In genomic region chr11:69935137-69935879, GRCm38 (mm10) we compare ENCODE assay signal across 9 mouse cellular contexts. TPM values are rescaled to one million over a fixed set of nuclear protein-coding genes. Genes with fewer than 3 reads are reported as not detected.
A peak's percentile ranks its signal among the peaks of the same experiment; 100 is the strongest.
DNase-seq lines count a peak whose midpoint lies in the region; ATAC-seq and TF ChIP-seq lines count a peak whose summit lies in the region.
"Had no signal": no experiment of that assay in that cellular context is flagged by ENCODE, and none has a peak within 500 bp of the region (broad histone marks: within the 10 kb centered on the region; RNA-seq: fewer than 3 reads in every experiment).

TSS of gene Ybx2 (plus strand) at chr11:69935796.

- peaks cover 6% of the 10 kb centered on the region; the same call in 1 of the 2 replicates for H3K4me1 ChIP-seq in lung, embryonic 14.5 days (ENCODE audit: insufficient read depth)
- H3K4me1 ChIP-seq in olfactory bulb, adult 2 months (ENCODE audit: control insufficient read depth, insufficient read depth, low read length), result peaks cover 17% of the 10 kb centered on the region
- peaks cover 39% of the 10 kb centered on the region for H3K4me1 ChIP-seq in thymus, adult 2 months (replicated peaks; ENCODE audit: control insufficient read depth, insufficient read depth, low read length)

- peak within 1 kb of the TSS; percentile 99 for H3K4me2 ChIP-seq in lung, embryonic 14.5 days

- peak; percentile 80 for DNase-seq in MN1 (ENCODE audit: low spot score)
- peak; percentile 87 for DNase-seq in cerebellum, adult 8-10 months
- DNase-seq in forelimb bud, embryonic 11.5 days (ENCODE audit: low read depth, low spot score), result peak; percentile 92
- DNase-seq in heart, postnatal 36 days, result peak; percentile 82 to 85
- peak; percentile 85 to 88 for DNase-seq in layer of hippocampus, adult 2 months (ENCODE audit: low spot score in 2 of 2)
- DNase-seq in lung, embryonic 14.5 days, result peak; percentile 88
- DNase-seq in thymus, adult 2 months, result peak; percentile 92

- 2% methylated on average over 35 of the region's 62 CpGs for WGBS in lung, embryonic 14.5 days
- 2% methylated on average over 62 of the region's 62 CpGs for WGBS in olfactory bulb, adult 2 months
- 2% methylated on average over 62 of the region's 62 CpGs for WGBS in thymus, adult 2 months

- H3K9ac ChIP-seq in lung, embryonic 14.5 days, result peak within 1 kb of the TSS; percentile 58

- no peaks in the 10 kb centered on the region for H3K36me3 ChIP-seq in lung, embryonic 14.5 days (ENCODE audit: insufficient read depth)
- no peaks in the 10 kb centered on the region for H3K36me3 ChIP-seq in thymus, adult 2 months (ENCODE audit: control insufficient read depth, insufficient read depth, low read length)

- no peaks in the 10 kb centered on the region for H3K9me3 ChIP-seq in lung, embryonic 14.5 days (ENCODE audit: low read depth, low read length)

- H3K4me3 ChIP-seq in layer of hippocampus, adult 2 months, result peak within 1 kb of the TSS; percentile 51
- H3K4me3 ChIP-seq in lung, embryonic 14.5 days (ENCODE audit: low read depth, low read length), result peak within 1 kb of the TSS; percentile 54
- peak within 1 kb of the TSS; percentile 48 for H3K4me3 ChIP-seq in olfactory bulb, adult 2 months (ENCODE audit: insufficient read depth, low read depth, low read length)
- H3K4me3 ChIP-seq in thymus, adult 2 months (ENCODE audit: control insufficient read depth, insufficient read depth, low read length), result peak within 1 kb of the TSS; percentile 50

- no peak for TF ChIP-seq CTCF in layer of hippocampus, adult 2 months (conservative IDR thresholded peaks at IDR 0.05)
- no peak for TF ChIP-seq CTCF in lung, embryonic 14.5 days (IDR thresholded peaks at IDR 0.05; ENCODE audit: low read depth)
- no peak for TF ChIP-seq CTCF in olfactory bulb, adult 2 months (IDR thresholded peaks at IDR 0.05; ENCODE audit: insufficient read depth, low read depth, low read length)
- no peak for TF ChIP-seq CTCF in thymus, adult 2 months (IDR thresholded peaks at IDR 0.05; ENCODE audit: borderline replicate concordance, control insufficient read depth, extremely low read depth, insufficient read depth, low read length, poor library complexity)

- intact Hi-C loops in heart, postnatal 36 days (cut with DNase I), result loop anchor here (2.0 to 10.0 kb wide), 2 partner anchors 79 to 279 kb away; partner anchors contain the start of genes Acadvl and Slc16a11

- H3K27me3 ChIP-seq in lung, embryonic 14.5 days (ENCODE audit: insufficient read depth, low read length), result peaks cover 28% of the 10 kb centered on the region
- H3K27me3 ChIP-seq in thymus, adult 2 months (ENCODE audit: control insufficient read depth, insufficient read depth, low read length), result no peaks in the 10 kb centered on the region

- H3K27ac ChIP-seq in layer of hippocampus, adult 2 months, result no peak within 1 kb of the TSS
- H3K27ac ChIP-seq in lung, embryonic 14.5 days (ENCODE audit: low read depth), result peak within 1 kb of the TSS; percentile 24; the same call in 1 of the 2 replicates
- H3K27ac ChIP-seq in olfactory bulb, adult 2 months (ENCODE audit: insufficient read depth, low read depth, low read length), result no peak within 1 kb of the TSS
- no peak within 1 kb of the TSS for H3K27ac ChIP-seq in thymus, adult 2 months (ENCODE audit: control insufficient read depth, insufficient read depth, low read length)
- H3K27ac ChIP-seq: macrophage had no signal

- peak; percentile 79 for ATAC-seq in lung, embryonic 14.5 days (ENCODE audit: insufficient read depth)

- TF ChIP-seq POLR2A in olfactory bulb, adult 2 months (IDR thresholded peaks at IDR 0.05; ENCODE audit: insufficient read depth, low read depth, low read length), result no peak
- TF ChIP-seq POLR2A in thymus, adult 2 months (IDR thresholded peaks at IDR 0.05; ENCODE audit: control insufficient read depth, extremely low read depth, insufficient read depth, low read length, poor library complexity), result no peak

RNA-seq across cellular contexts. Expression of gene Ybx2, which starts in this region (rescaled TPM):
- 10 to 100 TPM; 18.4 to 20.3 TPM for total RNA-seq in heart, postnatal 36 days (2021)
- 10 to 100 TPM; 12.4 to 14.5 TPM for total RNA-seq in layer of hippocampus, adult 2 months (2021)
- polyA plus RNA-seq in lung, embryonic 14.5 days (2014; fragmentation: Nextera tagmentation; extraction: Ambion mirVana), result 4.7 and 6.1 TPM in 2 replicates
- polyA plus RNA-seq in olfactory bulb, adult 2 months (2012; ENCODE audit: insufficient read depth, insufficient read length, low replicate concordance, missing spikeins), result not detected in 2 replicates
- 20.0 and 49.6 TPM in 2 replicates for polyA plus RNA-seq in thymus, adult 2 months (2012; rRNA removed)
- polyA plus RNA-seq: macrophage had no signal
